Mouse (Mus musculus) neural tube, embryonic 14.5 days (tissue): ENCODE data around the gene Bora. TPM values are rescaled to one million over a fixed set of nuclear protein-coding genes. Genes with fewer than 3 reads are reported as not detected.
A peak's percentile ranks its signal among the peaks of the same experiment; 100 is the strongest.

Source experiments
- ATAC-seq: fragments of 200-750 bp; cut with Nextera tagmentation; 2 replicates; pipeline ENCODE4 v1.8.0; 2017; ENCODE audit warnings: low read depth, mild to moderate bottlenecking, moderate TSS enrichment, moderate library complexity
- H3K27ac ChIP-seq: fragments of 300-500 bp; sonication (generic); 2 replicates; pipeline ENCODE4 v1.5.1; 2014; ENCODE audit warnings: low read depth, mild to moderate bottlenecking, control low read depth, low read length, moderate library complexity, mixed read lengths
- H3K27me3 ChIP-seq: fragments of 300-500 bp; sonication (generic); 2 replicates; pipeline ENCODE4 v1.6.1; 2014; ENCODE audit warnings: low read length; ENCODE audit not compliant: control insufficient read depth, insufficient read depth
- H3K36me3 ChIP-seq: fragments of 300-500 bp; sonication (generic); 2 replicates; pipeline ENCODE4 v1.6.1; 2014; ENCODE audit warnings: low read length, mixed read lengths; ENCODE audit not compliant: control insufficient read depth, insufficient read depth
- H3K4me1 ChIP-seq: fragments of 300-500 bp; sonication (generic); 2 replicates; pipeline ENCODE4 v1.6.1; 2014; ENCODE audit warnings: low read length; ENCODE audit not compliant: control insufficient read depth, insufficient read depth
- H3K4me2 ChIP-seq: fragments of 300-500 bp; sonication (generic); 2 replicates; pipeline ENCODE4 v1.6.1; 2014; ENCODE audit warnings: mild to moderate bottlenecking, low read depth, low read length, control low read depth
- H3K4me3 ChIP-seq: fragments of 300-500 bp; sonication (generic); 2 replicates; pipeline ENCODE4 v1.5.1; 2014; ENCODE audit warnings: low read depth, low read length, control low read depth, mixed read lengths
- H3K9ac ChIP-seq: fragments of 300-500 bp; sonication (generic); replicated peaks from 2 replicates; pipeline ENCODE4 v1.6.1; 2014; ENCODE audit warnings: low read depth, mild to moderate bottlenecking, control low read depth, low read length, mixed read lengths
- H3K9me3 ChIP-seq: fragments of 300-500 bp; sonication (generic); 2 replicates; pipeline ENCODE4 v1.6.1; 2016; ENCODE audit warnings: low read length; ENCODE audit not compliant: control insufficient read depth
- WGBS: fragments of 180-500 bp; shearing (Covaris S2); extraction: QIAGEN DNeasy Blood & Tissue Kit; methylation state at CpG from one replicate; pipeline ENCODE4 v1.1.7; 2014; 5-methylcytosine and 5-hydroxymethylcytosine counted together
- polyA plus RNA-seq: library from polyadenylated mRNA; unstranded; fragments of >200 nt; fragmentation: Nextera tagmentation; extraction: Ambion mirVana; gene quantifications from 2 replicates; pipeline ENCODE4 v1.2.1, GENCODE M21; 2014

Bora gene
- 10.6 and 14.3 TPM in 2 replicates for polyA plus RNA-seq

DNA sequence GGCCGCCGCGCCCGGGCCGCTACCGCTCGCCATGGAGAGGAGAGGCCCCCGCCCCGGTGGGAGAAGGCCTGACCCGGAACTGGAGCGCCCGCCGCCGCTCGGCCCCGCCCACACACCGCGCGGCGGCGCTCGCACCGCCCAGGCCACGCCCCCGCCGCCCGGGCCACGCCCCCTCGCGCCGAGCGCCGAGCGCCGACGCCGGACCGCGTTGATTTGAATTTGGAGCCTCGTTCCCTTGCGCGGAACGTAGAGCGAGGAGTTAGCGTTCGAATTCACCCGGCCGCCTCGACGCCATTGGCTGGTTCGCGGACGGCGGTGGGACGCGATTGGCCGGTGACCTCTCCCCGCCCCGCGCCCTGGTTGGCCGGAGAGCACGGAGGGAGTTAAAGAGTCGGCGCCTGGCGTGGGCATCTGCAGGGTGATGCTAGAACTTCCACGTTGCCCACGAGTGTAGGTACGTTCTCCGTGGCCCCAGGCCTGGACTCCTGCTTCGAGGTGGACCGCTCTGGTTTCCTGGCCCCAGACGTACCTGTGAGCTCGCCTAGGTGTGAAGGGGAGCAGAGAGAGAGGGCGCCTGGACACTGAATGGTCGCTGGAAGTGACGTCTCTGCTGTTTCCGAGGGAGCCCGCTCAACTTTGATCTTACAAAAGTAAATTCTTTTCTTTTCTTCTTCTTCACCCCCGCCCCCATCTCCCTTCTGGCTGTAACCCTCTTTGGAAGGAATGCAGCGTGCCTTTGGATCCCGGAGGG lies at the start of gene Bora, which contains the start of gene Mzt1:
Gene Bora, plus strand, starts transcription at position 192 of the 751 bp plus-strand sequence.
Gene Mzt1, minus strand, starts transcription at position 104 of the 751 bp plus-strand sequence.
- WGBS: under 1% methylated on average over 80 of the region's 81 CpGs

DNA sequence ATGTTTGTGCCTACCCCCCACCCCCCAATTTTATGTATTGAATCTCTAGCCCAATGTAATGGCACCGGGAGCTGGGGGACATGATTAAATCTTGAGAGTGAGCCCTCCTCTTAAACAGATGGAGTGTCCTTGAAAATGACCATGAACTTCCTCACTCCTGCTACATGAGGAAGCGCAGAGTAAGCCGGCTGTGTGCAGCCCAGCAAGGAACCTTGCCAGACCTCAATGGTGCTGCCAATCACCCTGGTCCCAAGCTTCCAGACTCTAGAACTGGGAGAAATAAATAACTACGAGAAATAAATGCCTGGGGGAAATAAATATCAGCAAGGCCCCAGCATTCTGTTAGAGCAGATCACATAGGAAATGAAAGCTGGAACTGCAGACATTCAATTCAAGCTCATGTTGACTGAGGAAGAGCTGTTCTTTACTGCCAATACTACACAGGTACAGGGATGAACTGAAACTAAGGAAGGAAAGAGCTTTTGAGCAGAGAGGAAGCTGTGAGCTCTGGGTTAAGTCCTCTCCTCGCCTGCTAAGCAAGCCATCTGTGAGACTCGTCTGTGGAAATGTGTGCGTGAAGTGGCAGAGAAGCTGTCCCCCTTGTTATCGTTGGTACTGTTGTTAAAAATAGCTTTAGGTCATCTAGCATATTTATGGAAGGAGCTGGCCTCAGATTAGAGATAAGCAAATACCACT lies 35.6 kb upstream of the Bora start:
- Histone ChIP-seq H3K27me3 (no peaks in the 10 kb centered on the region), H3K36me3 (no peaks in the 10 kb centered on the region), H3K4me2 (no peak overlapping the region), H3K4me3 (no peak overlapping the region), H3K9me3 (no peaks in the 10 kb centered on the region), H3K9ac (no peak overlapping the region), H3K4me1 (no peaks in the 10 kb centered on the region), H3K27ac (no peak overlapping the region)
- no peak for ATAC-seq
- WGBS: 73% methylated on average over 8 of the region's 8 CpGs

More for the DNA sequence above, at the start of gene Bora, which contains the start of gene Mzt1:
- Histone ChIP-seq H3K9ac (peak within 1 kb of the TSS; percentile 96), H3K27ac (peak within 1 kb of the TSS; percentile 83), H3K9me3 (no peaks in the 10 kb centered on the region), H3K4me1 (peaks cover 14% of the 10 kb centered on the region), H3K27me3 (no peaks in the 10 kb centered on the region), H3K4me2 (peak within 1 kb of the TSS; percentile 67), H3K4me3 (peak within 1 kb of the TSS; percentile 96), H3K36me3 (no peaks in the 10 kb centered on the region)
- ATAC-seq: peak; percentile 96

DNA sequence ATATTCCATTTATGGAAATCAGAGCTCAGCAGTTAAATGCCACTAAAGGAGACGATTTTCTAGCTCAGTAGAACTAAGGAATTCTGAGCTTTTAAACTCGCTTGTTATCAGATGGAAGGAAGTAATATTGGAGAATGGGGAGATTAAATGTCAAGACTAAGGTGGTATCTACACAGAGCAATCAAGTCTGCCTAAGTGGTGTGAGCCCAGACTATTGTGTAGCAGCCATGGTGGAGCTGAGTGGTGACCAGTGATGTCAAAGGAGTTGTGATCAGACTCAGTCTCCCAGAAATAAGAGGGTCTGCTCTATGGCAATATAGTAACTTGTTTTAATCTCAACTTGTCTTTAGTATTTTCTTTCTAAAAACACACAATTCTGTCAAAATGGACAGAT lies 35.1 kb upstream of the Bora start:
- no peak overlapping the region for H3K9ac ChIP-seq
- ATAC-seq: no peak
- 64% methylated on average over 2 of the region's 2 CpGs for WGBS
- no peak overlapping the region for H3K27ac ChIP-seq
- H3K36me3 ChIP-seq: no peaks in the 10 kb centered on the region
- no peaks in the 10 kb centered on the region for H3K4me1 ChIP-seq
- H3K27me3 ChIP-seq: no peaks in the 10 kb centered on the region
- no peak overlapping the region for H3K4me2 ChIP-seq
- no peaks in the 10 kb centered on the region for H3K9me3 ChIP-seq
- no peak overlapping the region for H3K4me3 ChIP-seq

DNA sequence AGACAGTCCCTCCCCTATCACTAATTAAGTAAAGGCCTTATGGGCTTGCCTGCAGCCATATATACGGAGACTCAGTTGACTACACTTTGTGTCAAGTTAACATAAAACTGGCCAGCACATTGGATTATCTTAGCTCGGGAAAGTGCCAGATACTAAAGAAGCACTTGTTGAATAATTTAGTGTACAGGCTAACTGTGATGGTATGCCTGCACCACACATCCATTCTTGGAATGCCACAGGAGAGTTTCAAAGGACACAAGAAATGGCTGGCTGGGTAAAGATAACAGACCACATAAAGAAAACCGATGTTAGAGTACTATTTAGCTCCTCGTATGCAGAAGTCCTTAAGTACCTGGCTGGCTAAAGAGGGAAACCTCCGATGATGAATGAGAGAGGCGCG lies 27.3 kb upstream of the Bora start:
- Histone ChIP-seq H3K27ac (no peak overlapping the region), H3K4me1 (no peaks in the 10 kb centered on the region), H3K9me3 (no peaks in the 10 kb centered on the region), H3K4me2 (no peak overlapping the region), H3K4me3 (no peak overlapping the region), H3K27me3 (no peaks in the 10 kb centered on the region), H3K36me3 (no peaks in the 10 kb centered on the region), H3K9ac (no peak overlapping the region)
- 84% methylated on average over 7 of the region's 7 CpGs for WGBS
- ATAC-seq: no peak

DNA sequence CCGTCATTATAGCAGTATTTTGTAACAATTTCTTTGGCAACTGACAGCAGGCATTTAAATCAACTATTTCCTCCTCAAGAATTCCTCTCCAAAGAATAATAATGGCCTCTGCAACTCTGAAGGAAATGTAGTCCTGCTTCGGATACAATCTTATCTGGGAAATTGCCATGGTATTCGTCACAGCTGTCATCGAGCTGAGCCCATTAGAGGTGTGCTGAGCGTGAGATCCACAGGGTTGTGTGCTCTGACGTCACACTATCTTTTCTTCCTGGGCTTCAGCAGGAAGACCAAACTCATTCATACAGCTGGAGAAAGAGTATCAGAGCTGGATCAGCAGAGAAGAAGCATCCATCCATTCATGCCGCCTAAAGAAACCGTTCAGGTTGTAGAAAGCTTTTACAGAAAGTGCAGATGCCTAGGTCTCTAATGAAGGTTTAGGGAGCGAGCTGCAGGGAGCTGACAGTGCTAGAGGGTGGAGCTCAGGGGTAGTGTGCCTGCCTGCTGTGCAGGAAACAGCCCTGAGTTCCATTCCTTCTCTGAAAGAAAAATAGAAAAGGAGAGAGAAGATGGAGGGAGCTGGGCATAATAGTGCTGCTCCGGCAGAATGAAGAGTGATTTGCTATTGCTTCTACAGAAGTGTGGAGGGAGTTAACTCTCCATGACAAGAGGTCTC lies 26.8 kb upstream of the Bora start:
- 57% methylated on average over 10 of the region's 10 CpGs for WGBS
- no peak overlapping the region for H3K4me2 ChIP-seq
- H3K4me3 ChIP-seq: no peak overlapping the region
- ATAC-seq: no peak
- no peak overlapping the region for H3K27ac ChIP-seq
- no peaks in the 10 kb centered on the region for H3K36me3 ChIP-seq
- H3K9me3 ChIP-seq: no peaks in the 10 kb centered on the region
- H3K4me1 ChIP-seq: no peaks in the 10 kb centered on the region
- H3K27me3 ChIP-seq: no peaks in the 10 kb centered on the region
- no peak overlapping the region for H3K9ac ChIP-seq

DNA sequence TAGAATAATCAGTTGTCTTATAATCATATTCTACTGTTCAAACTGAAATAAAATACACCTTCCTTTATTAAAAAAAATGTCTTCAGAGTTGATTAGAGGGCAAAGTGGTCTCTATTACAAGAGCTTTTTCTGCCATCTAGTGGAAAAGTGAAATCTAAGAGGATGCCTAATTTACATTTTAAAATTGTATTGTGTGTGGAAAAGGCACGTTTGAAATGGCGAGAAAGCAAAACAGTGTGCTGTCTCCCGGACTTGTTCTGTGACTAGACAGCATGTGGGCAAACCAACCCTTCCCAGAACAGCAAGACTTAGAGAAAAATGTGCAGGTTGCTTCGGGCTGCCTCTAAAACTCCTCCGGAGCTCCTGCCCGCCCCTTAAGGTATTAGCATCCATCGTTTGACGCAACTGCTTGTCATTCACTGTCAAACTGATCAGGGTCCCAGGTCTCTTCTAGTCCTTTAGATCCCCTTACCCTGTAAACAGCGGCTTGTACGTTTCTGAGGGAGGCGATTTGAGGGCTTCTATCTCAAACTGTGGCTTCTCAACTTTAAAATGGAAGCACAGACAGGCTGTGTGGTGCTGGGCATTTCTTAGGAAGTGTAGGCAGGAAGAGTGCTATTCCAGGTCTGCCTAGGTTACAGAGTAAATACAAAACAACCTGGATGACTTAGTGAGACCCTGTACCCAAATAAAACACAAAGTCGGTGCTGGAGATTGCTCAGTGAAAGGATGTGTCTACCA lies 23.5 kb upstream of the Bora start:
- Histone ChIP-seq H3K36me3 (no peaks in the 10 kb centered on the region), H3K4me2 (peak overlapping the region; percentile 38), H3K27ac (no peak overlapping the region), H3K9ac (peak overlapping the region; percentile 28; the same call in 1 of the 2 replicates), H3K4me1 (no peaks in the 10 kb centered on the region), H3K9me3 (no peaks in the 10 kb centered on the region), H3K4me3 (peak overlapping the region; percentile 16; the same call in 1 of the 2 replicates), H3K27me3 (no peaks in the 10 kb centered on the region)
- 51% methylated on average over 12 of the region's 12 CpGs for WGBS
- peak; percentile 28; the same call in 1 of the 2 replicates for ATAC-seq

DNA sequence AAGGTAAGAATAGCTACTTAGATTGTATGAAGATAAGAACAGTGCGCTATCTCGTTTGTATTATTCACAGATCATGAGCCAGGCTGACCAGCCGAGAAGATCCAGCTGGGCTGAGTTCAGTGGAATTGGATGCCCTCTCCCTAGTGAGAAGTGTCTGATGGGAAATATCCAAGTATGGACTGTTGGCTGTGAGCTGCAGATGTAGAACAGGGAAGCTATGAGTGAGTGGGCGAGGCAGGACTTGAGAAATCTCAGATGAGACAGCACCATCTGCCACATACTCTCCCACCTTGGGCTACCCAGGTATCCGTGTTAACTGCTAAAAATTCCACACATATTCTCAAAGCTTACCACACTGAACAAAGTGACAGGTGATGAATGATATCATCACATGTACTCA lies 16.0 kb upstream of the Bora start:
- Histone ChIP-seq H3K4me2 (no peak overlapping the region), H3K4me1 (no peaks in the 10 kb centered on the region), H3K36me3 (no peaks in the 10 kb centered on the region), H3K4me3 (no peak overlapping the region), H3K9ac (no peak overlapping the region), H3K9me3 (no peaks in the 10 kb centered on the region), H3K27me3 (no peaks in the 10 kb centered on the region), H3K27ac (no peak overlapping the region)
- 86% methylated on average over 5 of the region's 5 CpGs for WGBS
- no peak for ATAC-seq

DNA sequence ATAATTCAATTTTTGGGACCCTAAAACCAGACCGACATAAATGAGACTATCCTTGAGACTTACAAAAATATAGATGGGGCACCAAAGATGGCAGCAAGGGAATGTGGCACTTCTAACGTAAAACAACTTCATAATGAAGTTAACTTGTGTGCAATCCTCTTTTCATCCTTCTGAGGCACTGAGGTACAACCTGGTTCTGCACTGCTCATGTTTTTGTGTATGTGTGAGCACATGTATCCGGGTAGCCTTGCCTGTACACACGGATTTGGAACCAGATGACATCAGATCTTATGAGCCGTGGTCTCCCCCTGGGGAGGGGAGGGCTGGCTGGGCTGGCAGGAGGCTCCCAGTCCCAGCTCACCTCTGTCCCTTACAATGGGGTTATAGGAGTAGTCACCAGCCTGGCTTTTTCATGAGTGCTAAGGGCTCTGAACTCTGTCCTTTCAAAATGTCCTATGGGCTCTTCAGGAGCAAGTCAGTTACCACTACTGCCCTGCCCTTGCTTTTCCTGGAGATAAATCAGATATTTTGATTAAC lies 14.6 kb upstream of the Bora start:
- ATAC-seq: 0 out of 2 replicates have a peak, but pooled peaks have one; percentile 37
- H3K36me3 ChIP-seq: 0 out of 2 replicates have a peak, but pooled peaks cover 3% of the 10 kb centered on the region
- H3K27me3 ChIP-seq: no peaks in the 10 kb centered on the region
- no peaks in the 10 kb centered on the region for H3K4me1 ChIP-seq
- 84% methylated on average over 5 of the region's 5 CpGs for WGBS
- no peak overlapping the region for H3K9ac ChIP-seq
- no peak overlapping the region for H3K4me2 ChIP-seq
- no peaks in the 10 kb centered on the region for H3K9me3 ChIP-seq
- no peak overlapping the region for H3K27ac ChIP-seq
- no peak overlapping the region for H3K4me3 ChIP-seq
